Mouse (Mus musculus) layer of hippocampus, postnatal 25 days (tissue): ENCODE data around the gene Apobec3. TPM values are rescaled to one million over a fixed set of nuclear protein-coding genes. Genes with fewer than 3 reads are reported as not detected.
"Not testable (repeated sequence)": the region's sequence is repeated elsewhere in the genome, so short reads cannot be mapped to it uniquely, and the experiment has no call there.

ENCODE experiments used
- DNase-seq, 2 experiments: peaks; one replicate each; pipeline ENCODE4 v3.0.0; 2022; ENCODE audit warnings: mixed read lengths in 2 of 2, low spot score in 1 of 2; ENCODE audit errors: extremely low spot score in 1 of 2
- total RNA-seq, 2 experiments: library from RNA; stranded (reverse); gene quantifications; 2 replicates each; pipeline ENCODE4 v1.2.3; 2021

The Apobec3 gene
- total RNA-seq, 2 experiments from 2014 or later, result 3.7 to 5.0 TPM

GRCm38 (mm10) chr15:79926856-79927416 is 35.5 kb downstream of the Apobec3 start:
- no peak for DNase-seq

GRCm38 (mm10) chr15:79927637-79928122 is 36.2 kb downstream of the Apobec3 start:
- DNase-seq, result peak; percentile 74 to 86

- DNase-seq, result no peak
Observed at GRCm38 (mm10) chr15:79928316-79928715, 36.9 kb downstream of the Apobec3 start.

- no peak for DNase-seq
Observed at GRCm38 (mm10) chr15:79928736-79929135, 37.3 kb downstream of the Apobec3 start.

GRCm38 (mm10) chr15:79929734-79930133 is 38.3 kb downstream of the Apobec3 start:
- no peak for DNase-seq

GRCm38 (mm10) chr15:79931496-79932141 is 40.2 kb downstream of the Apobec3 start:
- DNase-seq, result no peak

- peak; percentile 81 to 83 for DNase-seq
Observed at GRCm38 (mm10) chr15:79932323-79932987, 41.0 kb downstream of the Apobec3 start.

- no peak for DNase-seq
Observed at GRCm38 (mm10) chr15:79933052-79933669, 41.7 kb downstream of the Apobec3 start.

GRCm38 (mm10) chr15:79933670-79934514 is 42.4 kb downstream of the Apobec3 start:
- DNase-seq, result no peak

GRCm38 (mm10) chr15:79934776-79935175 is 43.3 kb downstream of the Apobec3 start:
- no peak for DNase-seq

- DNase-seq, result no peak
Observed at GRCm38 (mm10) chr15:79935654-79936373, 44.4 kb downstream of the Apobec3 start.

- DNase-seq, result no peak
Observed at GRCm38 (mm10) chr15:79936374-79936751, 44.9 kb downstream of the Apobec3 start.

- no peak for DNase-seq
Observed at GRCm38 (mm10) chr15:79939020-79939419, 47.6 kb downstream of the Apobec3 start.

- not testable (repeated sequence) for DNase-seq
Observed at GRCm38 (mm10) chr15:79939501-79939900, 48.0 kb downstream of the Apobec3 start.

- no peak for DNase-seq
Observed at GRCm38 (mm10) chr15:79939913-79940312, 48.5 kb downstream of the Apobec3 start.

- no peak for DNase-seq
Observed at GRCm38 (mm10) chr15:79940932-79941331, 49.5 kb downstream of the Apobec3 start.

GRCm38 (mm10) chr15:79942541-79942940 is 51.1 kb downstream of the Apobec3 start:
- no peak for DNase-seq

GRCm38 (mm10) chr15:79943584-79943983 is 52.1 kb downstream of the Apobec3 start:
- DNase-seq, result no peak

GRCm38 (mm10) chr15:79944948-79945347 is 53.5 kb downstream of the Apobec3 start:
- no peak for DNase-seq

- DNase-seq, result peak; percentile 82 to 97
Observed at GRCm38 (mm10) chr15:79946022-79946421, 54.6 kb downstream of the Apobec3 start.
